Mouse (Mus musculus): ENCODE results near the gene Nr1d1.
A peak's percentile ranks its signal among the peaks of the same experiment; 100 is the strongest.

Nr1d1 gene

DNA sequence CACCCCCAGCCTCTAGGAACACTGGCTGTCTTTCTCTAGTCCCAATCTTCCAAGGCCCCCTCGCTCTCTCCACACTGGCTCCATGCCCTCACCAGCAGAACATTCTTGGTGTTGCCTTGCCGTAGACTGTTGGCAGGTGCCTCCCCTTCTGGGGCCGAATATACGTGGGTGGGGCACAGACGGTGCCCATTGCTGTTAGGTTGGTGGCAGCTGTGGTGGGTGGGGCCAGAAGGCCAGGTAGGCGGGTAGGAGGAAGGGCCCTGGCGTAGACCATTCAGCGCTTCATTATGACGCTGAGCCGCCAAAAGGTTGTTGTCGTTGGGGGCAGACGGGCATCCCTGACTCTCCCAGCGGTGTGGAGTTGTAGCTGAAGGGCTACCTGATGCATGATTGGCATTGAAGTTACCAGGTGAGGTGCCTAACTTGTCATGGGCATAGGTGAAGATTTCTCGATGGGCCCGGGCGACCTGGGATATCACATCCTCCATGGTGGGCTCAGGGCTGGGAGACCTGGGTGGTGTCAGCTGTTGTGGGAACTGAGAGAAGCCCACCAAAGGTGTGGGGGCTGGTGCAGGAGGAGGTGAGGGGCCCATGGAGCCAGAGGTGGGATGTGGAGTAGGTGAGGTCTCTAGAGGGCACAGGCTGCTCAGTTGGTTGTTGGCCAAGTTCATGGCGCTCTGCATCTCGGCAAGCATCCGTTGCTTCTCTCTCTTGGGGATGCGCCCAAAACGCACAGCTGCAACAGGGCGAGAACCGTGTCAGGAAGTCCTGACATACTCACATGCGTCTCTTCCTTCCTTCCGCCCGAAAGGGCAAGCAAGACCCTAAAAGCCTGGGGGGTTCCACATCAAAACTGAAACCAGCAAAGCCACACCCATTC lies 4.8 kb downstream of the Nr1d1 start:
- peak; percentile 46 to 61 for DNase-seq (ENCODE audit: low spot score in 2 of 2)

GRCm38 (mm10) chr11:98769007-98769954 lies 5.9 kb downstream of the Nr1d1 start:
- DNase-seq (ENCODE audit: low spot score in 2 of 2) = peak in 1 of 2 experiments; percentile 30

DNA sequence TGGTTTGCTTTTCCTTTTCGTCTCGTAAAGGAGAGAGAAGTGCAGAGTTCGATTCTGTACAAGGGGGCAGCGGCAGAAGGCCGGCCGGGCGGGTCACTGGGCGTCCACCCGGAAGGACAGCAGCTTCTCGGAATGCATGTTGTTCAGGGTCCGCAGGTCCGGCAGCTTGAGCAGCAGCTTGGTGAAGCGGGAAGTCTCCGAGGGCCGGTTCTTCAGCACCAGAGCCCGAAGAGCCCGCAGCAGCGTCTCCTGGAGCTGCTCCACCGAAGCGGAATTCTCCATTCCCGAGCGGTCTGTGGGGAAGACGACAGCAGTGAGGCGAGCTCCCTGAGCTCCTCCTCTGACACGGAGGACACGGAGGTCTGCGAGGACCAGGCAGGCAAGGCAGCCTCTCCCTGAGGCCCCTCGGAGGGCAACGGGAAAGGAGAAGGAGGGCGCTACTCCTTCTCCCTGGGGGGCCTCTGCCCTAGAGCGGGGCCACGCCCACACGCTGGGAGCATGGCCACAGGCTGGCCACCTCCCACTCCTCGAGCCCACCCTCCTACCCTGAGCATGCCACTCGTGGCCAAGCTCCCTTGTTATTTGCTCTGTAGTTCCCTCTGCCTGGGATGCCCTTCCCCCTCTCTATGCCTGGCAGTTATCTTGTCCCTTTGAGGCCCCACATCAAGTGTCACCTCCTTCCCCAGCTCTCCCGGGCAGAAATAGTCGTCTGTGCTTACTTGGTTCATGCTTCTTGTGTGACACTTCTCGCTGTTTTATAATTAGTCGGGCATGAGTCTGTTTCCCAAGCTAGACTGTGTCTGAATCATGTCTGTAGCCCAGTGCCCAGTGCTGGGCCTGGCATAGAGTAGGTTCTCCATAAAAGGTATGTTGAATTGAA lies 6.8 kb downstream of the Nr1d1 start:
- peak; percentile 71 to 73 for DNase-seq (ENCODE audit: low spot score in 2 of 2)

DNA sequence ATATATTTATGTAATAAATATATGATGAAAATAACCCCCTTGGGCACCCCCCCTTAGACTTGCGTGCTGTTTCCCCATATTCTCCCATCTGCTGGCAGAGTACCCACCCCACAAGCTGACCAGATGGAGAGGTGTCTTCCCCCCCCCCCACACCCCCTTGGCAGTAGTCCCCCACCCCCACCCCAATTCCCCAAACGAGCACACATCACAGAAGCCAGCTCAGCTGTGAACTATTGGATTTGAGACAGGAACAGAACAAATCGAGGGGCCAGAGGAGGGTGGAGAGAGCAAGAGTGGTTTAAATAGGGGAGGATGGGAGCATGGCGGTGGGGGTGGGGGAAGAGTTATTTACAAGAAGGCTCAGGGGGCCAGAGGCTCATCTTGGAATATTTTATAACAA lies 7.4 kb downstream of the Nr1d1 start:
- peak in 1 of 2 experiments; percentile 33 for DNase-seq (ENCODE audit: low spot score in 2 of 2)

DNA sequence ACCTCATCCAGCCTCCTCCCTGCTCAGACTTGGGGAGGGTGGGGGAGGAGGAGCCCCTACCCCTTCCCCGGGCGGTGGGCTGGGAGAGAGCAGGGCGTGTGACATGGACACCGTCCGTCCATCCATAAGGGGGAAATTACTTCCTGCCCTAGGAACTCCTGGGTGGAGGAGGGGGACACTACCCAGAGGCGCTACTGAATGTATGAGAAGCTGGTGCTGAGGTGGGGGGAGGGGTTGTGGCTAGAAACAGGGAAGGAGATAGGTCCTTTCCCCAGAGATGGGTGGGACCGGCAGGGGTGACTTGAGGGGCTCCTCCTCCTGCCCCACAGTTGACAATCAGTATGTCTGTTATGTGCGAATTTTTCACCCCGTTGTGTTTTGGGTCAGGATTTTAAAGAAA lies 7.9 kb downstream of the Nr1d1 start:
- peak; percentile 59 to 79 for DNase-seq (ENCODE audit: low spot score in 2 of 2)

- DNase-seq (ENCODE audit: low spot score in 2 of 2) = peak in 1 of 2 experiments; percentile 49
Observed at GRCm38 (mm10) chr11:98766816-98767215, 8.3 kb downstream of the Nr1d1 start.

GRCm38 (mm10) chr11:98766346-98766745 lies 8.8 kb downstream of the Nr1d1 start:
- DNase-seq (ENCODE audit: low spot score in 2 of 2) = peak in 1 of 2 experiments; percentile 46

GRCm38 (mm10) chr11:98765421-98766309 lies 9.5 kb downstream of the Nr1d1 start:
- DNase-seq (ENCODE audit: low spot score in 2 of 2) = peak; percentile 71 to 84

DNA sequence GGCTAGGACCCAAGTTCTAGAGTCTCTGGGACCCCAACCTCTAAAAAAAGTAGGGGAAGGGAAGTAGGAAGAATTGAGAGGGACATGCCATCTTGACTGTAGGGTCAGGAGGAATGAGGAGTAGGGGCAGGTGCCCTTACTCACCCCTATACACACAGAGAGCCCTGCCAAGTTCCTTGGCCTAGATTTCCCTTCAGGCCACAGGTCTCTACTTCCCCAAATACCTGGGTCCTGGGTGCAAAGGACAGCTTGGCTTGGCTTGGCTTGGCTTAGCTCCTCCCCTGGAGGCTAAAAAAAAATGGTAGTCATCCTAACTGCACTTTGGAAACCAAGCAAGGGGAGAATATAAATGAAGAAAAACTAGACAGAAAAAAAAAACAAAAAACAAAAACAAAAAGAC lies 10.4 kb downstream of the Nr1d1 start:
- DNase-seq (ENCODE audit: low spot score in 2 of 2) = no peak

DNA sequence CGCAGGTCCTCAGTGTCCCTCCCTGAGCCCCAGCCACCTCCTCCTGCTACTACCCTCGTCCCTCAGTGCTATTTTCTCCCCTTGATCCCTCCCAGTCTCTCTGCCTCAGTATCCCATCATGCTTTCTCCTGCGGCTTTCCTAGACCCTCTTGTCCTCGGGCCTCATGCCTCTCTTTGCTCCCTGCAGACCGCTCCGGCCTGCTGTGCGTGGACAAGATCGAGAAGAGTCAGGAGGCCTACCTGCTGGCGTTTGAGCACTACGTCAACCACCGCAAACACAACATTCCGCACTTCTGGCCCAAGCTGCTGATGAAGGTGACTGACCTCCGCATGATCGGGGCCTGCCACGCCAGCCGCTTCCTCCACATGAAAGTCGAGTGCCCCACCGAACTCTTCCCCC lies 11.0 kb downstream of the Nr1d1 start:
- no peak for DNase-seq (ENCODE audit: low spot score in 2 of 2)

DNA sequence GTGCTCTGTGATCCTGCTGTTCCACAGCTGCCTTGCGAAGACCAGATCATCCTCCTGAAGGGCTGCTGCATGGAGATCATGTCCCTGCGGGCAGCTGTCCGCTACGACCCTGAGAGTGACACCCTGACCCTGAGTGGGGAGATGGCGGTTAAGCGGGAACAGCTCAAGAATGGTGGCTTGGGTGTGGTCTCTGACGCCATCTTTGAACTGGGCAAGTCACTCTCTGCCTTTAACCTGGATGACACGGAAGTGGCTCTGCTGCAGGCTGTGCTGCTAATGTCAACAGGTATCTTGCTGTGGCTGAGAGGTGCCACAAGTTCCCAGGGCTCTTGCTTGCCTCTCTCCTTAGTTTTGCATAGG lies 11.7 kb downstream of the Nr1d1 start:
- no peak for DNase-seq (ENCODE audit: low spot score in 2 of 2)

- no peak for DNase-seq (ENCODE audit: low spot score in 2 of 2)
Observed at GRCm38 (mm10) chr11:98762756-98763501, 12.2 kb downstream of the Nr1d1 start.

DNA sequence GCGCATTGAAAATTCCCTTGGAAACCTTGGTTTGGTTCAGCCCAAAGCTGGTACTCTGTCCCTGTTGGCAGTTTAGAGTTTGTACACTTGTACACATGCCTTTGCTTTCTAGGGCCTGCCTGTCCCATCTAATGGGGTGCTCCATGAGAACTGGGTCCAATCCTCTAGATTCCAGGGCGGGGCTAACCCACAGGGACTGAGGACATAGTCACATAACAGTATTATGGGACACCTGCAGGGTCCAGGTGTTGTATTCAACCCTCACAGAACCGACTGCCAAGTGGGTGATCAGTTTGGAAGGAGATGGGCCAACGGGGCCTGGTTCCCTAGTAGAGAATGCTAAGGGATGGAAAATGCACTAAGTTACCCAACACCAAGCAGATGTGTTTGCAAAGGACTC lies 13.2 kb downstream of the Nr1d1 start:
- DNase-seq (ENCODE audit: low spot score in 2 of 2) = no peak

- DNase-seq (ENCODE audit: low spot score in 2 of 2) = no peak
Observed at GRCm38 (mm10) chr11:98756711-98757110, 18.4 kb downstream of the Nr1d1 start.

DNA sequence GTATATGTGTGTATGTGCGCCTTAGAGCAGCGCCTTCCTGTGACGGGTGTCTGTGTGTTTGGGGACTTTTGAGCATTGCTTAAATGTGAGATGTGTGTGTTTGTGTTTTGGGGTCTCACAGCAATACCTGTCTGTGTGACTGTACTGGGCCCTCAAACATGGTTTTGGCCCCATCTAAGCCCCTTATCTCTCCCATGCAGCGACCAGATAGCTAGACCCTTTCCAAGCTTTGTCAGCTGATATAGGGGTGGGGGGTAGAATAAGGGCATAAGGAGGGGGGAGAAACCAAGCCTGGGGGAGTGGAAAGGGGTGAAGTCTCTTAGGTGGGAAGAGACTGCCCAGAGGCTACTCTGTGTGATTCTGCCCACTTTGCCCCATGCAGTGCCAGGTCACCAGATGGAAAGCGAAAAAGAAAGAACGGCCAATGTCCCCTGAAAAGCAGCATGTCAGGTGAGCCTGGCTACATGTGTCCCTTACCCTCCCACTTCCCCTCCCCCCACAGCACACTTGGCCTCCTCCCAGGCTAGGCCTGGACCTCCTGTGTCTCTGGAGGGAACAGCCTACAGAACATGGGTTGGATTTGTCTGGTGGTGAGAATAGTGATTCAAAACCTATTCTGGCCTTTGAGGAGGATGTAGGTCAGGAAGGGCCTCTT lies 19.3 kb downstream of the Nr1d1 start:
- DNase-seq (ENCODE audit: low spot score in 2 of 2) = no peak

GRCm38 (mm10) chr11:98754621-98755181 lies 20.4 kb downstream of the Nr1d1 start:
- DNase-seq (ENCODE audit: low spot score in 2 of 2) = peak in 1 of 2 experiments; percentile 58

- peak in 1 of 2 experiments; percentile 46 for DNase-seq (ENCODE audit: low spot score in 2 of 2)
Observed at GRCm38 (mm10) chr11:98754151-98754620, 20.9 kb downstream of the Nr1d1 start.

DNA sequence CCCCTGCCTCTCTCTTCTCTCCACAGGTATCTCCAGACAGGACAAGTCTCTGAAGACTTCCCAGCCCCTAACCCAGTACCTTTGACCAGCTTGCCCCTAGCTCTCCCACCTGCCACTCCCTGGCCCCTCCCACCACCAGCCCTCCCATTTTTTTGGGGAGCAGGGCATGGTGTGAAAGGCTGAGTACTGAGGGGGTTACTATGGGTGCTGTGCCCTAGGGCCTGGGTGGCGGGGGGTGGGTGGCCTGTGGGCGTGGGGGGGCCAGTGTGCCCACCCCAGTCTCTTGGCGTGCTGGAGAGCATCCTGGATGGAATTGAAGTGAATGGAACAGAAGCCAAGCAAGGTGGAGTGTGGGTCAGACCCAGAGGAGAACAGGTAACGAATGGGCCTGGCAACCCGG lies 21.9 kb downstream of the Nr1d1 start:
- DNase-seq (ENCODE audit: low spot score in 2 of 2) = no peak

All from heart, adult 9 months (tissue).